Mouse (Mus musculus) megakaryocyte progenitor cell, adult 5-6 weeks (primary cell): ENCODE data around the gene Icmt. TPM values are rescaled to one million over a fixed set of nuclear protein-coding genes. Genes with fewer than 3 reads are reported as not detected.

Source experiments
- ATAC-seq: replicated peaks from 2 replicates; pipeline ENCODE4 v1.8.0; 2016; ENCODE audit warnings: mild to moderate bottlenecking, moderate TSS enrichment, inconsistent platforms; ENCODE audit not compliant: poor library complexity
- total RNA-seq, 2 experiments: library from RNA; stranded (forward) in 1 of 2; stranded (reverse) in 1 of 2; fragments of 157-497, 149-512 nt in 1 of 2; fragments of 200-1000 nt in 1 of 2; gene quantifications; 2 replicates each; pipeline versions ENCODE4 v1.2.3 to v1.2.4; 2015 to 2017

Gene Icmt
- total RNA-seq, 2 experiments from 2014 or later = 11.5 to 12.1 TPM

DNA sequence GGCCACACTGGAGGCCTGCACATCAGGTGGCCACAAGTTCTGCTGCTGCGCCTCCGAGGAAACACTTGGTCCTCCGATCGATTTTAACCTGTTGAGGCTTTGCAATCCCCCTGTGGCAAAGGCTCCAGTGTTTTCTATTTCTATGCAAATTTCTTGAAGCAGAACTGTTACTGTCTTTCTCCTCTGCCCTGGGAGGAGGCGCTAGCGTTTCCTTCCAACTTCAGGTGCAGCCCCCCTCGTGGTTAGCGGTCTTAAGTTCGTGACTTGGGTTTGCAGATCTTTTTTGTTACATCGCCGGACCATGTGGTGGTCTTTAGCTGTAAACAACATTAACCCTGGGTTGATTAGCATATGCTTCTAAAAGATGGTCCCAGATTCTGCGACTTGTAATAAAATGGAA is 36.6 kb downstream of the Icmt start:
- ATAC-seq = no peak

DNA sequence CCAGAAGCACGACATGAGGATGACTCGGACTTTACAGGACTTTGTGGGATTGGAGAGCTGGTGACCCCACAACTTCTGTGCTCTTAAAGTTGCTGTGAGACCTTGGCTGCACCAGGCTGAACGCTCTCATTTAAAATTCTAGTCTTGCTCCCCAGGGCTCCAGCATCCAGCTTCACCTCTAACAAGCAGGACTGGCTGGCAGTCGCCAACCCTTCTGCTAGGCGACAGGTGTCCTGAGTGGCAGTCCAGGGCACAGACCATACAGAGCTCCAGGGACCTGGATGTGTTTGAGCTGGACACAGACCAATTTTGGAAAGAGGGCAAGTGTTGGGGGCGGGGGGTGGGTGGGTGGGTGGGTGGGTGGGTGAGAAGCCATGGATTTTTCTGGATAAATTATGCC is 40.7 kb downstream of the Icmt start:
- ATAC-seq = no peak

DNA sequence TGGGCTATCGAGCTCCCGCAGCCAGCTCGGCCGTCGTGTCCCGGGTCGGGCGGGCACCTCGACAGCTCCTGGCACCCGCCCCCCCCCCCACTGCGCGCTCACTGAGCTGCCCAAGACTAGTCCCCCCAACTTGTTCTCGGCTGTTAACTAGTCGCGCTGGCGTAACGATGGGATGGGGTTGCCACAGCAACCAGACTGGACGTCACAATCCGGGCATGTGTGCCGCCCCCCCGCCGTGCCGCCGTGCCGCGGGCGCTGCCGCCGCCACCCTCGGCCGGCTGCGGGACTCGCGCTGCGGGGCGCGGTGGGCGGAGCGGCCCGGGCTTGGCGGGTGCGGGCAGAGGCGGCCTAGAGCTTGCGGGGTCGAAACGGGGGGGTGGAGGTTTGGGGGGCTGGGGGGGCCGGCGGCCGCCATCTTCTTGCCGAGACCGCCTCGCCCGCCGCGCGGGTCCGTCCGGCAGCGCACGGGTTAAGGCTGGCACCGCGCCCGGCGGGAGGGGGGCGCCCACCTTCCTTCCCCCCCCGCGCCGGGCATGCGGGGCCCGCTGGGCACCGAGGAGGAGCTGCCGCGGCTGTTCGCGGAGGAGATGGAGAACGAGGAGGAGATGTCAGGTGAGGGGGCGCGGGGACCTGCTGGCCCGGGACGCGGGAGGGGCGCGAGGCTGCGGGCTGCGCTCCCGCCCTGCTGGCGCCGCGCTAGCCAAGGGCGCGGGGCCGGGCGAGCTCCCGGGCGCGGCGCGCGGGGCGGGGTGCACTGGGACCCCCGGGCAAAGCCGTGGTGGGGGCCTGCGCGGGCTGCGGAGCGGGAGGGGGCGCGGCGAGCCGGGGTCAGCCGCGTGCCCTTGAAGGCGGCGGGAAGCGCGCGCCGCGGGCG is 41.6 kb downstream of the Icmt start, which contains the start of gene Chd5:
Gene Chd5 (plus strand): TSS at position 233 of the 874 bp plus-strand sequence.
- no peak for ATAC-seq

DNA sequence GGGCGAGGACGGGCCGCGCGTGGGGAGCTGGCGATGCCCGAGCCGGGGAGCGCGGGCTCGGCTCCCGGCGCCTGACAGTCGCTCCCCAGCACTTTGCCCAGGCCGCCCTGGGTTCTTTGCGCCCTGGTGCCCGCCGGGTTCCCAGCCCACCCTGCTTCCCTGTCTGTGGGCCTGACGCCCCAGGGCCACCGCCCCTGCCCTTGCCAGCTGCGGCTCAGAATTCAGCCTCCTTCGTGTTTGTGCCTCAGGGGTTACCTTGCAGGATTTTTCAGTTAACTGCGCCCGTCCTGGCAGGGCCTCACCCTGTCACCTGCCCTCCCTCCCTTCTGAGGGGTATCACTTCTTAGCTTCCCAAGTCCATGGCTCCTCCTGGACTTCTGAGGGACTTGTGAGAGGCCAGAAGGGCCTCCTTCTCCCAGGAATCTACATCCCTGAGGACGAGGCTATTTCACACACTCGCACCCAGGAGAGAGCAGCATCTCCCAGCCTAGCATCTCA is 42.3 kb downstream of the Icmt start:
- no peak for ATAC-seq

DNA sequence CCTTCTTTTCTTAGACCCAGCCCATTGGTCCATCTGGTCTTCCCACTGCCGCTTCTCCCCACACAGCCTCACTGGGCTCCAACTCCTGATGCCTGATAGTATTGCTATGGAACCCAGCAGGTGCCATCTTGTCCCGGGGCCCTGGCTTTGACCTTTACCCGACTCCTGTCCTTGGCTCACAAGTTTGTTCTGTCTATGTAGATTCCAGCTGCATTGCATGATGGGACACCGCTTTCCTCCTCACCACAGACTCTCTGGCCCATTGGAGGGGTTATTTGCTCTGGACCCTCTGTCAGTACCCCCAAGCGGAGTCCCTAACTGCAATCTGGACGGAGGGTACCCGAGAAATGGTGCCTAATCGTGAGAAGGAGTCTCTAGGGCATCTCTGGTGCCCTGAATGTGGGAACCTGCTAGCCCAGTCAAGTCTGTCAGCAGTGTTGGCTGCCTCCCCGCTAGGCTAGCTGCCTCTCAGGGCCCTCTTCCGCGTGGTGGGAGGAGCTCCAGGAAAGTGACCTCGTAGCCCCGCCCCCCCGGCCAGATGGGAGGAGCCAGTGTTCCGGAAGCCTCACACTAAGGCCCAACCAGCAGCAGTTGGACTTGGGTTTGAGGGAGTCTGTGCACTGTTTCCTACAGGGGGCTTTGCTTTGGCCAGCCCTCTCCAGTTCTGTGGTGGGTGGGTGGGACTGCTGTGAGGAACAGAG is 43.7 kb downstream of the Icmt start:
- ATAC-seq = peak; percentile 63

DNA sequence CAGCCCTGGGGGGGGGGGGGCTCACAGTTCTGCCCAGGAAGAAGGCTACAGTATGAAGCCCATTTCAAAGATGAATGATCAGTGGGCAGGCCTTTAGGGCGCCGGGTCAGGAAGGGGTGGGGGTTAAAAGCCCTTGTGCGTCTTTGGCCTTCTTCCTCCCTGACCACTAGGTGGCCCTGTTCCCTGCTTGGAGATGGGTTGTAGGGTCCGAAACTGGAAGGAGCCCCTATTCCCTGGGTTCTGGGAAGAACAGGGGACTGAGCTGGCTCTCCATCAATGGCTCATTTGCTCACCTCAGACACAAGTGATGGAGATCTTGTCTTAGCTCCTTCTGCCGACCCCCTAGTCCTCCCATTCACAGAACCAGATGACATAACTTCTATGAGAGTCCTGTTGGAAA is 46.3 kb downstream of the Icmt start:
- peak; percentile 53 for ATAC-seq

DNA sequence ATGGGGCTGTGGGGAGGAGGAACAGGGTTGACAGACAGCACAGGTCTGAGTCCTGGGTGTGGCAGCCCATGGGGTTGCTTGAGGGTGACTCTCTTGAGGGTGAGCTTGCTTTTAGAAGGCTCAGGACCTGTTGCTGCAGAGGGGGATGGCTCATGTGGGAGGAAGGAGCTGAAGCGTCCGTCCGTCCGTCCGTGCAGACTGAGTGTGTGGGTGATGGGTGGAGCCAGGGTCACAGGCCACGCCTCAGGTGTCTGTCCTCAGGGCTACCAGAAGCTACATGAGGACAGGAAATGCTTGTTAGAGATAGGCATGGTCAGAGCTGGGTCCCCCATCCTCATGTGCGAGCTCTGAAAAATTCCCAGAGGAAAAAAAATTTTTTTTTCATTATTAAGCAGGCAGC is 47.6 kb downstream of the Icmt start:
- ATAC-seq = 0 out of 2 replicates have a peak, but pooled peaks have one; percentile 9

DNA sequence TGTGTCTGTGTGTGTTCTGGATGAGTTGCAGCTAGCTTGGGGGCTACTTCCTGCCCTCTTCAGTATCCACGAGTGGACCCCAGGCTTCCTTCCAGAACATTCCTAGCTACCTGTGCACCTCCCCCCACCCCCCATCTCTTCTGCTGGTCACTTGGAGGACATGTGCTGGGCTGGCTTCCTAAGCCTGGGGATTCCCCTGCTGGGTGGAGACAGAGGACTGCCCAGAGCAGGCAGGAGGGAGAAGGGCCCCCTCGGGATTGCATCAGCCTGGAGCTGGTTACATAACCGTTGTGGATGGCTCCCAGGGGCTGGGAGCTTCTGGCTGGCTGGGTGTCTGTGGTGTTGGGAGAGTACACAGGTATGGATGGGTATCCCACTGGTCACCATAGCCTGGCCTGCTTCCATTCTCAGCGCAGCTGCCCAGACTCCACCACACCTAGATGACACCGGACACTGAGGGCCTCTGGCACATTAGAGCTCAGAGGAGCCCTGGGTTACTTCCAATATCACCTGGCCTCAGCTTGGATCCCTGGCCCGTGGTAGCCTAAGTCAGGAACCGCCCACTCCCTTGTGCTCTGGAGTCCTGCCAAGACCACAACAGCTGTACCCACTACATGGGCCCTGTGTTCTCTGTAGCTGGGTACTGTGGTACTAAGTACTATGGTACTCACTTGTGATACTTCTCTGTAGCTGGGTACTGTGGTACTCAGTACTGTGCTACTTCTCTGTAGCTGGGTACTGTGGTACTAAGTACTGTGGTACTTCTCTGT is 48.3 kb downstream of the Icmt start:
- peak; percentile 70 for ATAC-seq

DNA sequence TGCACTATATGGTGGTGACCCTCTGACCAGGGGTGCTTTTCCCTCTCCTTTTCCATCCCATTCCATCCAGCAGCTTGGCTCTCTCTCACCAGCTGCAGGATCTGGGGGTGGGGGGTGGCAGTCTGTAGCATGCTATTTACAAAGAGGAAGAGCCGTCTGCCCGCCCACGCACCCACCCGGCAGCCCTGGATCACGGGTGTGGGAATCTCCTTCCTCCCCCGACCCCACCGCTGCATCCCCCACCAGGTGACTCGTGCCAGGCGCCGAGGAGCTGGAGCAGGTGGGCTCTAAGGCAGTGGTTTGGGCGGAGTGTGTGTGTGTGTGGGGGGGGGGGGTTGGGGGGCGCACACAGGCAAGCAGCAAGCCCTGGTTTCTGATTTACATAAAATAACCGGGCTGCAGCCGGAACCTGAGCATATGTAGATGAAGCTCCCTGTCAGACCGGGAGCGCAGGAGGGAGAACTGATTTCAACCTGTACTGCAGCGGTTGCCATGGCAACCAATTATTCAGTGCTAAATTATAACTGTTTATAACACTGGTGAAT is 52.9 kb downstream of the Icmt start:
- ATAC-seq = no peak

DNA sequence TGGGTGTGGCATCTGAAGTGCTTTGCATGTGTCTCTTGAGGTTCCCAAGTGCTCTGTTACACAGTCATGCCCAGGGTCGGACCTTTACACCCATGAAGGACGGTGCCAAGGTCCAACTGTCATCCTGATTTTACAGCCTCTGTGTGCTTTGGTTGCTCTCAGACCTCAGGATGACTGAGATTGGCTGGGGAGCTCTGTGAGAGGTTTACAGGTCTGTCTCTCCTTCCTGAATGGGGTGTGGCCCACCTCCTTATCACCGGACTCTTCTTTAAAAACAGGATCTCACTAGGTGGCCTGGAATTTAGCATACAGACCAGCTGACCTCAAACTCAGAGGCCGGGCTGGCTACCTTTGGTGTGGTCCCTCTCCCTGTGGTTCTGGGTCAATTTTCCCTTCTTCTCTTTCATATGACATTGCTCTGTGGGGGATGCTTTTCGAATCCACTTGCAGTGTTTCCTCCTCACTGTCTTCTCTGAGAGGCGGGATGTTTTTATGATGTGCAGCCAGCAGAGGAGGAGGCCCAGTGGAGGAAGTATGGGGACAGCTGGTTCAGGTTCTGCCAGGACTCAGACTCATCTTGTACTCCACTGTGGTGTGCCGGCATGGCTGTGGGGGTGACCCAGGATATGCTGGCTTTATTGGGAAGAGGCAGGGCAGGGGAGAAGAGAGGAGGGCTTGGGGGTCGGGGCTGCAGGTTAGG is 53.8 kb downstream of the Icmt start:
- ATAC-seq = no peak

DNA sequence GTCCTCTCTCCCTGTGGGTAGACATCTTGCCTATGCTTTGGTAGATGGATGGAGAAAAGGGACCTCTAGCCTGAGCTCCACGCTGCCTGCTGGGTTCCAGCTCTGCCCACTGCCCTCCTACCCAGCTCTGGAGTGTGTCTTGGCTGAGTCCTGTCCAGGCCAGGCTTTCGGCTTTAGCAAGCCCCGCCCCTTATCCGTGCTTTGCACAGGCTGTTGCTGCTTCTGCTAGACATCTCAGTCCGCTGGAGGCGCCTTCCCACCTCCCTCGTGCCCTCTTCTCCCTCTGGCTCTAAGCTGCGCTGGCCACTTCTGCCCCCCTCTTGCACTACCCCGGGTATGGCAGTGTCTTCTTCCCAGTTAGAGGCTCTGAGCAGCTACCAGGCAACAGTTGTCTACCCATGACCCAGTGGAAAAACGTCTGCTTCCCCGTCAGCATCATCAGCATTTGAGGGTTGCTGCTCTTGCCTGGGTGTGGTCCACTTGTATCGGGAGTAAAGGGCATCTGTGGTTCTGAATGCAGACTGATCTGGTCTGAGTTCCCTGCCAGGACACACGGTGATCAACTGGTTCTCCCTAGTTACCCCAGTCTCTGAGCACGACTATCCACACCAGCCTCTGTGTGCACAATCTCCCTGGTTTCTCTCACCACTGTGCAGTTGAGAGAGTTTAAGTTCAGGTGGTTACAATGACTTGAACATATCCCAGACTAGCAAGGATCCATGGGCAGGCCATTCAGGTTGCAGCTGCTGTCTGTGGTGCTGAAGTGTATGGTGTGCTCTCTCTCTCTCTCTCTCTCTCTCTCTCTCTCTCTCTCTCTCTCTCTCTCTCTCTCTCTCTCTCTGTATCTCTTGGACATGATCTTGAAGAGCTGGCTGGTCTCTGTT is 54.6 kb downstream of the Icmt start:
- ATAC-seq = peak; percentile 47

DNA sequence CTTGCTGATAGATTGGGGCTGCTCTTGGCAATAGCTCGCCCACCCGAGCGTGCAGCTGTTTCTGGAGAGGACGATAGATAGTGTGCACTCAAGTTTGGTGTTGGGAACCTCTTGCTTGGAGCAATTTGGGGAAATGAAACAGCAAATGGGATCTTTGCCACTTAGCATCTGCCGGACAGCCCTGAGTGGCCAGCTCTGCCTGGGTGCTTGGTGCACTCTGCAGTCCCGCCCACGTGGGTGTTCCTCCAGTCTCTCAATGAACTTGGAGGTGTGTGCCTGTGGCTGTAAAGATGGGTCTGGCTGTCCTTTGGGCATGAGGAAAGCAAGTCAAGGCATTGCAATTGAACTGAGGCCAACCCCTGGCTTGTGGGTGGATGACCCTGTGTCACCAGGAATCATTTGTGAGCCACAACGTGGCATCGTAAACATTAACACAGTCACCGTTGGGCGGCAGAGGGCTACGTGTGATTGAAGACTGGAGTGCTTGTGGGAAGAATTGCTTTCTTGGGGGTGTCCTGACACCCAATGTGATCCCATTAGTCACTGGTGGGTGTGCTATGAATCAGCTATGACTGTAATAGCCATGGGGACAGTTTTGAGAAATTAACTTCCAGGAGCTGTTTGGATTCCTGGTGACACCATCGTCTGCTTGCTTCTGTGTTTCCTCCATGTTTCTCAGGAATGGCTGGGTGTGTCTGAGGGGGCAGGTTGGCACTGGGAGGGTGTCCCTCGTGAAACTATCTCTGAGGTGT is 57.0 kb downstream of the Icmt start:
- ATAC-seq = peak; percentile 50

DNA sequence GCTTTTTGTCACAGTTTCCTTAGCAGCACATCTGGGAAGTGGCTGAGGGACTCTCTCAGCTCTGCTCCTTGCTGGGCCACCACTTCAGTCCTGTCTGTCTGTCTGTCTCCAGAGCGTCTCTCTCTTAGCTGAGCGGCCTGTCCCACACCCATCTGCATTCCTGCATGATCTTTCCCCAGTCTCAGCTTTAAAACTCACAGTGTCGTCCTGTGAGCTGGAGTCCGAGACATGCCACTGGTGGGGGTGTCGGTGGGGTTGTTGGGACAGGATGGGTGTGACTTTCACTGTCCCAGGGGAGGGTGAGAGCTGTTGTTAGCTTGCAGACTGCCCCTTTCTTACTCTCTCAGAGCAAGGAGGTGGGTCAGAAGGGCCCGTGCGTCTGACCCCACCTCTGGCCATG is 58.6 kb downstream of the Icmt start:
- no peak for ATAC-seq

Other genes starting within 250 kb of the Icmt start
- 0.66 and 1.2 TPM in 2 replicates for gene Plekhg5, start 224.7 kb upstream of the Icmt start, total RNA-seq (2015)
- gene Plekhg5, start 224.7 kb upstream of the Icmt start, total RNA-seq (2017) = 1.6 and 2.6 TPM in 2 replicates
- 1.5 TPM in 1 of 2 replicates, not detected in the other for gene Tnfrsf25, start 181.3 kb upstream of the Icmt start, total RNA-seq (2015)
- 0.10 TPM in 1 of 2 replicates, not detected in the other for gene Tnfrsf25, start 181.3 kb upstream of the Icmt start, total RNA-seq (2017)
- gene Espn, start 144.9 kb upstream of the Icmt start, total RNA-seq (2015) = 1.1 and 1.3 TPM in 2 replicates
- 0.91 TPM in 1 of 2 replicates, not detected in the other for gene Espn, start 144.9 kb upstream of the Icmt start, total RNA-seq (2017)
- not detected in 2 replicates for gene Hes2, start 138.4 kb upstream of the Icmt start, total RNA-seq (2015)
- not detected in 2 replicates for gene Hes2, start 138.4 kb upstream of the Icmt start, total RNA-seq (2017)
- gene Acot7, start 119.1 kb upstream of the Icmt start, total RNA-seq (2015) = 75.9 and 76.7 TPM in 2 replicates
- 72.6 and 79.3 TPM in 2 replicates for gene Acot7, start 119.1 kb upstream of the Icmt start, total RNA-seq (2017)
- 0.12 and 0.76 TPM in 2 replicates for gene Gpr153, start 23.0 kb upstream of the Icmt start, total RNA-seq (2015)
- gene Gpr153, start 23.0 kb upstream of the Icmt start, total RNA-seq (2017) = not detected in 2 replicates
- not detected in 2 replicates for gene Hes3, start 5.6 kb upstream of the Icmt start, total RNA-seq (2015)
- not detected in 2 replicates for gene Hes3, start 5.6 kb upstream of the Icmt start, total RNA-seq (2017)
- gene Rnf207, start 21.8 kb downstream of the Icmt start, total RNA-seq (2015) = 0.12 TPM in 1 of 2 replicates, not detected in the other
- gene Rnf207, start 21.8 kb downstream of the Icmt start, total RNA-seq (2017) = not detected in 2 replicates
- gene Rpl22, start 28.5 kb downstream of the Icmt start, total RNA-seq (2015) = 1,636 and 1,708 TPM in 2 replicates
- gene Rpl22, start 28.5 kb downstream of the Icmt start, total RNA-seq (2017) = 3,182 and 3,570 TPM in 2 replicates
- not detected in 2 replicates for gene Chd5, start 41.4 kb downstream of the Icmt start, total RNA-seq (2015)
- 0.07 and 0.08 TPM in 2 replicates for gene Chd5, start 41.4 kb downstream of the Icmt start, total RNA-seq (2017)
- gene Nphp4, start 179.5 kb downstream of the Icmt start, total RNA-seq (2015) = 0.39 and 0.72 TPM in 2 replicates
- gene Nphp4, start 179.5 kb downstream of the Icmt start, total RNA-seq (2017) = 0.12 and 0.14 TPM in 2 replicates
- 39.8 and 46.3 TPM in 2 replicates for gene Kcnab2, start 180.6 kb downstream of the Icmt start, total RNA-seq (2015)
- 75.2 and 84.8 TPM in 2 replicates for gene Kcnab2, start 180.6 kb downstream of the Icmt start, total RNA-seq (2017)